Mouse (Mus musculus): Measurements from ENCODE around the gene Chst5. TPM values are rescaled to one million over a fixed set of nuclear protein-coding genes. Genes with fewer than 3 reads are reported as not detected.

Chst5 gene
- total and polyA plus RNA-seq, 3 experiments = not detected

DNA sequence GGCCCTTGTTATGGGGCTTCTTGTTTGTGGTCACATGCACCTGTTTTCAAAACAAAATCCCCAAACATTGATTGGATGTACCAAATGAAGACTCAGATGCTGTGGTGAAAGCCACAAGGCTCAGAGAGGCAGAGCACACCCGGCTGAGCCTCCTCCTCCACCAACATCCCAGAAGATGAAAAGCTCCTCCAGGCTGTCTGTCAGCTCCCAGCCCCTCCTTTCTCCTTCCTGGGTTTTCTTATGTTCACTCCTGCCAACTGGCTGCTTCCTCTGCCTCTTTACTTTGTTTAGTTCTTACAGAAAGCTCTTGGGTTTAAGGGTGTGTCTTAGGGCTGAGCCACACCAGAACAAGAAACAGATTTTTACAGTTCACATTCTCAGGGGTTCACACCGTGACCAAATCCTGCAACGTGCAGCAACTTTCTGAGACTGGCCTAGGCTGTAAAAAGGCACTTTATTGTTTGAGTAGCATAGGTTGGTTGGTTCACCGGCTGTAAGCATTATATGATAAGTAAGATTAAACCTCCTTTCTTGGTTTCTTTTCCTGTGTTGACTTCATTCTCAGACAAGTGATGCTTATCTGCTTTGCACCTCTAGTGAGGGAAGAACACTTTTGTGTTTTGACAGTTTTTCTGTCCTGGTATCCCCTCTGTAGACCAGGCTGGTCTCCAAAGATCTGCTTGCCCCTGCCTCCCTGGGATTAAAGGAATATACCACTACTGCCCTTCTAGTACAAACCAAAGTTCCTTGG is 44.8 kb upstream of the Chst5 start:
- Histone ChIP-seq H3K9me3 (replicated peaks; ENCODE audit: insufficient read depth, low read length) (no peaks in the 10 kb centered on the region), H3K79me2 (ENCODE audit: control insufficient read depth, insufficient read depth, low read length, poor library complexity) (no peaks in the 10 kb centered on the region), H3K4me3 (ENCODE audit: control insufficient read depth in 1 of 2, insufficient read depth in 1 of 2, low read depth in 2 of 2, low read length in 2 of 2) (no peak overlapping the region), H3K9ac (ENCODE audit: control insufficient read depth, low read depth, low read length, poor library complexity, severe bottlenecking) (no peak overlapping the region), H3K27me3 (ENCODE audit: control insufficient read depth in 1 of 2, insufficient read depth in 2 of 2, low read length in 2 of 2) (no peaks in the 10 kb centered on the region), H3K36me3 (ENCODE audit: control insufficient read depth in 1 of 2, insufficient read depth in 2 of 2, low read length in 2 of 2) (peaks cover 0 to 4% of the 10 kb centered on the region in 2 experiments; a peak in 3 of 4 replicates), H3K27ac (ENCODE audit: control insufficient read depth, low read depth, low read length) (no peak overlapping the region), H3K4me1 (ENCODE audit: control insufficient read depth in 1 of 2, insufficient read depth in 2 of 2, low read length in 2 of 2) (no peaks in the 10 kb centered on the region)
- TF ChIP-seq POLR2AphosphoS5 (IDR thresholded peaks at IDR 0.05; ENCODE audit: borderline replicate concordance, low read depth, low read length) (no peak), ZMIZ1 (IDR thresholded peaks at IDR 0.05; ENCODE audit: low read depth, low read length) (no peak), ETS1 (IDR thresholded peaks at IDR 0.05; ENCODE audit: low read depth, low read length) (no peak), UBTF (IDR thresholded peaks at IDR 0.05; ENCODE audit: borderline replicate concordance, insufficient read depth, low read depth, low read length) (no peak), HCFC1 (IDR thresholded peaks at IDR 0.05; ENCODE audit: low read depth, low read length) (no peak), ZKSCAN1 (IDR thresholded peaks at IDR 0.05; ENCODE audit: low read depth, low read length) (no peak), NELFE (IDR thresholded peaks at IDR 0.05; ENCODE audit: low read depth, low read length) (no peak), BHLHE40 (IDR thresholded peaks at IDR 0.05; ENCODE audit: borderline replicate concordance, low read depth, low read length) (no peak), CTCF (IDR thresholded peaks at IDR 0.05 in 2 of 3, conservative IDR thresholded peaks at IDR 0.05 in 1 of 3; ENCODE audit: control insufficient read depth in 1 of 3, insufficient read depth in 1 of 3, low read depth in 2 of 3, low read length in 3 of 3, poor library complexity in 1 of 3, severe bottlenecking in 1 of 3) (no peak), POLR2A (IDR thresholded peaks at IDR 0.05; ENCODE audit: control insufficient read depth in 1 of 2, insufficient read depth in 1 of 2, low read depth in 1 of 2, low read length in 2 of 2, poor library complexity in 1 of 2) (no peak), SIN3A (IDR thresholded peaks at IDR 0.05; ENCODE audit: low read length) (no peak), POLR2AphosphoS2 (IDR thresholded peaks at IDR 0.05; ENCODE audit: low read length) (no peak), MEF2A (IDR thresholded peaks at IDR 0.05; ENCODE audit: extremely low read depth, insufficient replicate concordance, low read depth, low read length, poor library complexity, severe bottlenecking) (no peak), NRF1 (IDR thresholded peaks at IDR 0.05; ENCODE audit: insufficient read depth, low read depth, low read length, poor library complexity, severe bottlenecking) (no peak), RAD21 (IDR thresholded peaks at IDR 0.05; ENCODE audit: low read depth, low read length) (no peak), GABPA (IDR thresholded peaks at IDR 0.05; ENCODE audit: low read depth, low read length) (no peak), USF1 (IDR thresholded peaks at IDR 0.05; ENCODE audit: low read depth, low read length) (no peak), MXI1 (IDR thresholded peaks at IDR 0.05; ENCODE audit: low read depth, low read length) (no peak), JUND (IDR thresholded peaks at IDR 0.05; ENCODE audit: low read depth, low read length) (no peak), TCF12 (IDR thresholded peaks at IDR 0.05; ENCODE audit: low read depth, low read length) (no peak)
- no peak for DNase-seq (ENCODE audit: low read depth, low spot score)
